Mouse (Mus musculus) cerebellum, postnatal 4 days (tissue): ENCODE data around the gene Shmt2.

Experiments used
- DNase-seq, 2 experiments: peaks; one replicate each; pipeline ENCODE4 v3.0.0; 2022; ENCODE audit warnings: low spot score in 2 of 2, mixed read lengths in 1 of 2

Shmt2 gene

GRCm38 (mm10) chr10:127512307-127512666 lies 10.0 kb downstream of the Shmt2 start:
- no peak for DNase-seq

GRCm38 (mm10) chr10:127511634-127512306 lies 10.5 kb downstream of the Shmt2 start:
- peak; percentile 60 to 75 for DNase-seq

- no peak for DNase-seq
Observed at GRCm38 (mm10) chr10:127510895-127511617, 11.2 kb downstream of the Shmt2 start.

- DNase-seq, result peak in 1 of 2 experiments; percentile 61
Observed at GRCm38 (mm10) chr10:127509837-127510701, 12.2 kb downstream of the Shmt2 start.

GRCm38 (mm10) chr10:127509051-127509836 lies 13.0 kb downstream of the Shmt2 start:
- DNase-seq, result peak; percentile 96 to 98

GRCm38 (mm10) chr10:127508239-127508638 lies 14.0 kb downstream of the Shmt2 start:
- peak; percentile 64 to 89 for DNase-seq

GRCm38 (mm10) chr10:127500894-127501893 lies 21.1 kb downstream of the Shmt2 start, which contains the start of gene Stac3:
Stac3 (plus strand) TSS chr10:127501686.
- no peak for DNase-seq

- no peak for DNase-seq
Observed at GRCm38 (mm10) chr10:127500042-127500441, 22.2 kb downstream of the Shmt2 start.

GRCm38 (mm10) chr10:127499516-127499915 lies 22.7 kb downstream of the Shmt2 start:
- no peak for DNase-seq

- DNase-seq, result no peak
Observed at GRCm38 (mm10) chr10:127496156-127496555, 26.1 kb downstream of the Shmt2 start.

GRCm38 (mm10) chr10:127492118-127492517 lies 30.1 kb downstream of the Shmt2 start:
- no peak for DNase-seq

- no peak for DNase-seq
Observed at GRCm38 (mm10) chr10:127491128-127491512, 31.1 kb downstream of the Shmt2 start.

- no peak for DNase-seq
Observed at GRCm38 (mm10) chr10:127490160-127491127, 31.8 kb downstream of the Shmt2 start.

GRCm38 (mm10) chr10:127488856-127489255 lies 33.4 kb downstream of the Shmt2 start:
- no peak for DNase-seq

- no peak for DNase-seq
Observed at GRCm38 (mm10) chr10:127485235-127485634, 37.0 kb downstream of the Shmt2 start.

- no peak for DNase-seq
Observed at GRCm38 (mm10) chr10:127480833-127481813, 41.1 kb downstream of the Shmt2 start.

GRCm38 (mm10) chr10:127479131-127479530 lies 43.1 kb downstream of the Shmt2 start:
- peak in 1 of 2 experiments; percentile 32 for DNase-seq

- DNase-seq, result no peak
Observed at GRCm38 (mm10) chr10:127477301-127477700, 44.9 kb downstream of the Shmt2 start.
